ENCODE assay signal across 10 mouse cellular contexts in genomic region chr8:122110867-122111253, GRCm38 (mm10).
DNase-seq lines count a peak whose midpoint lies in the region; ATAC-seq and TF ChIP-seq lines count a peak whose summit lies in the region.
"Had no signal": no experiment of that assay in that cellular context is flagged by ENCODE, and none has a peak within 500 bp of the region (broad histone marks: within the 10 kb centered on the region; RNA-seq: fewer than 3 reads in every experiment).

No protein-coding gene starts in this region.

- no peak for TF ChIP-seq CTCF in kidney, adult 2 months (conservative IDR thresholded peaks at IDR 0.05; ENCODE audit: insufficient read depth, insufficient read length, low read depth, low read length)

- no peaks in the 10 kb centered on the region for H3K4me1 ChIP-seq in kidney, adult 2 months (ENCODE audit: control insufficient read depth, insufficient read depth, low read length)

- no peak overlapping the region for H3K27ac ChIP-seq in kidney, adult 2 months (ENCODE audit: insufficient read depth, low read depth, low read length)
- H3K27ac ChIP-seq: forebrain, embryonic 15.5 days; midbrain, embryonic 10.5 days had no signal

- H3K27me3 ChIP-seq in kidney, adult 2 months (replicated peaks; ENCODE audit: control insufficient read depth, insufficient read depth, low read length): no peaks in the 10 kb centered on the region
- H3K27me3 ChIP-seq: forebrain, embryonic 15.5 days had no signal

- H3K4me3 ChIP-seq in kidney, adult 2 months (ENCODE audit: insufficient read depth, low read depth, low read length): no peak overlapping the region
- H3K4me3 ChIP-seq: forebrain, embryonic 15.5 days; midbrain, embryonic 10.5 days had no signal

- peak; percentile 33 for ATAC-seq in common myeloid progenitor, adult 5-6 weeks (replicated peaks; ENCODE audit: low read depth, poor library complexity, severe bottlenecking)
- peak; percentile 69 for ATAC-seq in megakaryocyte, adult 5-6 weeks (ENCODE audit: poor library complexity, severe bottlenecking)
- no peak for ATAC-seq in megakaryocyte-erythroid progenitor cell, adult 5-6 weeks (replicated peaks; ENCODE audit: low FRiP score, low TSS enrichment, poor library complexity, severe bottlenecking)
- ATAC-seq: forebrain, embryonic 15.5 days had no signal

- peak; percentile 26 to 61 for DNase-seq in adrenal gland, adult (ENCODE audit: inconsistent age in 2 of 2, low spot score in 1 of 2)
- no peak for DNase-seq in adrenal gland, adult 18-20 months (ENCODE audit: low spot score in 2 of 2)
- DNase-seq in kidney, adult 2 months: peak; percentile 31
- DNase-seq in kidney, adult 18-20 months: no peak
- no peak for DNase-seq in retina, embryonic 14.5 days (ENCODE audit: low spot score)

- no peak for TF ChIP-seq POLR2A in kidney, adult 2 months (IDR thresholded peaks at IDR 0.05; ENCODE audit: low read depth, low read length)

- 45% methylated on average over 6 of the region's 6 CpGs for WGBS in kidney, adult 2 months

- H3K36me3 ChIP-seq in kidney, adult 2 months (ENCODE audit: control insufficient read depth, insufficient read depth, low read length): no peaks in the 10 kb centered on the region
- H3K36me3 ChIP-seq: forebrain, embryonic 15.5 days; midbrain, embryonic 10.5 days had no signal

Comparison
In these comparisons a context has a peak if more than half of its experiments do, and no peak if none do; other contexts are left out.
1. DNase-seq: peak in adrenal gland, adult (2 of 2) and kidney, adult 2 months (single experiment); none in adrenal gland, adult 18-20 months (0 of 2), kidney, adult 18-20 months (single experiment) and retina, embryonic 14.5 days (single experiment).